Mouse (Mus musculus) small intestine, adult 2 months (tissue): ENCODE data around the gene Mtmr4.

ENCODE experiments used
- CTCF ChIP-seq: fragments of 200-500 bp; IDR thresholded peaks from 2 replicates; pipeline ENCODE4 v1.5.1; 2012; ENCODE audit warnings: low read depth, mild to moderate bottlenecking, control low read depth, inconsistent platforms, low read length, moderate library complexity, mixed read lengths; ENCODE audit not compliant: insufficient replicate concordance, insufficient read length; ENCODE audit errors: extremely low read depth
- POLR2A ChIP-seq: fragments of 200-500 bp; IDR thresholded peaks from 2 replicates; pipeline ENCODE4 v1.6.1; 2012; ENCODE audit warnings: low read depth, mild to moderate bottlenecking, control low read depth, inconsistent platforms, low read length, moderate library complexity

GRCm38 (mm10) chr11:87566501-87566900 lies 25.5 kb upstream of the Mtmr4 start, which contains the start of gene Gm11492:
- TF ChIP-seq POLR2A (no peak), CTCF (no peak)
